Mouse (Mus musculus) 3T3-L1 (cell line): ENCODE measurements around the gene Pcdh8.

Source experiments
- DNase-seq: peaks from one replicate; pipeline ENCODE4 v3.0.0-alpha.2; 2015; ENCODE audit warnings: low read depth, low spot score

Pcdh8 gene

DNA sequence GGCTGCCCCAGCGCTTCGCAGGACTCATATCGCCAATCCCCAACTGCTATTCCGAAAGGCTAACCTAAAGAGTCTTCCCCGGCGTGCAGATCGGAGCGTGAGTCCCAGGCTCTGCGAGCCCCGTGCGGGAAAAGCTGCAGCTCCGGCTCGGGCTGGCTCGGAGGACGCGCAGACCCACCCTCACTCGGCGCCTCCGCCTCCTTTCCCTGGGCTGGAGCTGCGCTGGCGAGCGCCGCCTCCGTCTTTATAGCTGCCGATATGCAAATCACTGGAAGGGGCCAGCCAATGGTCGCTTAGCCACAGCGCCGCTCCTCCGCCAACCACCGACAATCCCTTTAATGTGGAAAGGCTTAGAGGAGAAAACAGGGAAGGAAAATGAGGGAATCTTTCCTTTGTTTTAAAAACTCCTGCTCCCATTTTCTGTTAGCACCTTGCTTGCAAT, at the start of gene Pcdh8:
Pcdh8 (minus strand) TSS at position 219 of the 442 bp plus-strand sequence.
- no peak for DNase-seq

DNA sequence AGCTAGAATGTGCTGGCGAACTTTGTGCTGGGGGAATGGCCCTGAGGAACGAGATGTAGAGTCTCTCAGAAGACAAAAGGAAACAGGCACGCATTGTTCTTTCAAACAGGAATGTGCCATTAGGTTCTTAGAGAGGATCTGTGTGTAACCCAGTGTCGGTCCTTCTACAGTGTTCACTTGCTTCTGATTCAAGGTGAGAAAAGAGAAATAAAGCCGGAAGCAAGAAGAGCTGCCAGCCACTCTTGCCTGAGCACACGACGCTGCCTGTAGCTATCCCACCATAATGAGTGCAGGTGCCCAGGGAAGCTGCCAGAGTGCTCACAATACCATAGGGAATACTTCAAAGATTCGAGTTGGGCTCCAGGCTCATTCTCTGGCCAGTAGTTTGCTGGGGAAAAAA, 43.6 kb upstream of the Pcdh8 start:
- DNase-seq: no peak

DNA sequence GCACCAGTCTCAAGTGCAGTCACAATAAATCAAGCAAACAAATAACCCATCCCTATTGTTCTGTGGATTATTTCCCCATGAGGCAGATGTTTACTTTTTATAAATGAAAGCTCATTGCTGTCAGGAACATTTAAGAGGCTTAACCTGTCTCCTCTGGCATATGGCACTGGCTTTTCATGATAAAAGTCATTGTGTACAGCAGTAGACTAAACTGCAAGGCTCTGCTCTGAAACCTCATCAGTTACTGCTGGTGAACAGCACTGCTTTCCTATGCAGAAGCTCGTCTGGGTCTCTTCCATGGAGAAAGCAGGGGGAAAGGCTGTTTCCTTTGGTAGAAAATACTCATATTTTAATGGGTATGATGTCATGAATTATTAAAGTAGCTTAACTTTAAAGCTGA, 43.0 kb upstream of the Pcdh8 start:
- DNase-seq: no peak

DNA sequence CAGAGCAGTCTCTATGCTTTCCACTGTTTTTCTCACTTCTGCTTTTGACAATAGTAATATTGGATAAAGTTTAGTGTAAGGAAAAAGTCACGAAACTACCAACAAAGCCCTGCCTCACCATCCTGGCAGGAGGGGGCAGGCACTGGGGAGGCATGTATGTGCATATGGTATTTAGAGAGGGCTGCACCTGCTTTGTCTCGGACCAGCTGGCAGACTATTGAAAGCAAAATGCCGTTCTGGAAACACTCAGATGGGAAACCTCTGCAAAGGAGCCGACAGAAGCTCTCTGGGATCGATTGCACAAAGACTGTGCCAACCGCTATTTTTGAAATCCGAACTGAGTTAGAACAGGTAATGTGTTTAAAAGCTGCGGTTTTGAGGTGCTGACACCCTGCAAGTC, 22.1 kb upstream of the Pcdh8 start:
- no peak for DNase-seq

DNA sequence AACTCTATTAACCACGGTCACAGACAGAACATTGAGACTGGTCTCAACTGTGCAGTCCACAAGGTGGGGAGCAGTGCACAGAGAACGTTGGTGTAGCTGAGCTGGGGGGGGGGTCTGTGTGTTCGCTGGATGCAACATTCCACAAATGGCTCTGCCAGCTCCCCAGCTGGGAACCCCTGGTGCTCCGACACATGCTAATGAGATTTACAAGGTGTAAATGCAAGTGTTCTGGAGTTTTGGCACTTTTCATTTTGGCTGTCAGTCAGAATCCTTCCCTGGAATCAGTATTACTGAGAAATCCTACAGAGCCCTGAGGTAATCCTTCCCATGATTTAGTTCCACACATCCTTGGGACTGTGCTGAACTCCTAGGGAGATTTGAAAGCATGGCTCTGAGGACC, 18.4 kb upstream of the Pcdh8 start:
- no peak for DNase-seq

DNA sequence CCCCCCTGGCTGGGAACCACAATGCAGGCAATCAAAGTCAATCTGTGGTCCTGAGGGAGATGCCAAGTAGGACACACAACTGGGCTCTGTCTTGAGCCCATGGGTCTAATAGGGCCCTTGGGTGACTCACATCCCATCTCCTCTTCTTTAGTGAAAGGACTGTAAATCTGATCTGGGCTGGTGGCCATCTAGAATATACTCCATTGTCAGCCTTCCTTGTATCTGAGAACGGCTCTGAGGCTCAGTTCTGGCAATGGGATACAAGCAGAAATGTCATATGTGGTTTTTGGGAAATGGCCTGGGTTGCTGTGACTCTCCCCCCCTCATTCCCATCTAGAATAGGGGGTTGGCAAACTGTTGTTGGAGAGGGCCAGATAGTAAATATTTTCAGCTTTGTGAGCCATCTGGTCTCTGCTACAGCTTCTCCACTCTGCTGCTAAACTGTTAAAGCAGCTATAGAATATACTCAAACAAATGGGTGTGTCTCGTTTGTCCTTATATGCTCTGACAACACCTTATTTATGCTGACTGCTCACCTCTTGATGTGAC, 17.6 kb upstream of the Pcdh8 start:
- no peak for DNase-seq

DNA sequence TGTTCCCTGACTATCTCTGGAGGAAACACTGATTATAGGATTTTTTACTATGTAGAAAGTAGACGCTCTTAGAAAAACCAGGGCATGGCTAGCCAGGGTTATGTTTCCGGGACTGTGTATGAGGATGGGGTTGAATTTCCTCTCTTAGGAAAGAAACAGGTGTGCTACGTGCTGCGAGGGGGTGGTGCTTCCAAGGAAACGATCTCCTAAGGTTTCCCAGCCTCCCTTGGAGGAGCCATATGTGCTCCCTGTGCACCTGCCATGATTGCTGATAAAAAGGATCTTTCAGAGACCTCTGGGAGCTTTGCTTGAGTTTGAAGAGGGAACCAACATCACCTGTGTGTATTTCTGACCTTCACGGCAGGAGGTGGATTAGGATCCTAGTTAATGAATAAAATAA, 16.8 kb upstream of the Pcdh8 start:
- no peak for DNase-seq

DNA sequence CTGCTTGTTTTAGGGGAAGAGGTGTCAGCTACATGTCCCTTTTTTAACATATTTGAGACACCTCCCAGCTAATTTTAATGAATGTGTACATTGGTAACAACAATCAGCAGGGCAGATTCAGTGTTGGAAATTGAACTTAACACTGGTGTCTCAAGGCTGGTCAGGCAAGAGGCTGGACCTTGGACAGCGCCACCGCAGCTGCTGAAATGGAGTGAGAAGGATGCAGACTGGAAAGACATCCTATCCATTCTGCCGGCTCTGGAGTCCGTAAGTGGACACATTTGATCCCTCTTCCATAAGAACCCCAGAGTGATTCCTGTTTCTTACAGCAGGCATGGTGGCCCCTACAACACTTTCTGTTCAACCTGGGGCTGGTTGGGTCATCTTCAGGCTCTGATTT, 14.3 kb upstream of the Pcdh8 start:
- no peak for DNase-seq

DNA sequence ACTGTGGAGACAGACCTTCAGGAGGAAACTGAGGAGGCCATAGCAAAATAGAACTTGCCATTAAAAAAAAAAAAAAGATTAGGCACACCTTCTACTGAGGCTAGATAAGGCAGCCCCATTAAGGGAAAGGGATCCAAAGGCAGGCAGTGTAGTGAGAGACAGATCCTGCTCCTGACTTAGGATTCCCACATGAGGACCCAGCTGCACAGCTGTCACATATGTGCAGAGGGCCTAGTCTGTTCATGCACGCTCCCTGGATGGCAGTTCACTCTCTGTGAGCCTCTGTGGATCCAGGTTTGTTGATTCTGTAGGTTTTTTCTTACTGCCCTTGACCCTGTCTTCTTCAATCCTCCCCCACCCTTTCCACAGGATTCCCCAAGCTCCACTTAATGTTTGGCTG, 9.8 kb upstream of the Pcdh8 start:
- no peak for DNase-seq

DNA sequence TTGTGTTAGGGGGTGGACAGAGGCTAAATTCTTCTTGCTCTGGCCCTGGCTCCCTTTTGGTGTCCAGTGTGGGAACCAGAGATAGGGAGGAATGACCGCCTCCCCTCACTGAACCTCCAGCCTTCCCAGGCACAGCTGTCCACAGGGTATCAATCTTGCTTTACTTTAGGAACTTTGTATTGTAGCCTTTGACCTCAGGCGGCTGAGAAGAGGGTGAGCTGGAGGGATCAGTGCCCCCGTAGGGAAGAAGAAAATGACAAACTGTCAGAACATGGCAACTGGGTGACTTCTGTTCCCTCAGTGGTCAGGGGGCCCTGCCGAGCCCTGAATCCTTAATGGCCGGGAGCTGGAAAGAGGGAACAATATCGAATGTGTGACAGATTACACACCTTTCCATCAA, 9.2 kb upstream of the Pcdh8 start:
- DNase-seq: no peak

DNA sequence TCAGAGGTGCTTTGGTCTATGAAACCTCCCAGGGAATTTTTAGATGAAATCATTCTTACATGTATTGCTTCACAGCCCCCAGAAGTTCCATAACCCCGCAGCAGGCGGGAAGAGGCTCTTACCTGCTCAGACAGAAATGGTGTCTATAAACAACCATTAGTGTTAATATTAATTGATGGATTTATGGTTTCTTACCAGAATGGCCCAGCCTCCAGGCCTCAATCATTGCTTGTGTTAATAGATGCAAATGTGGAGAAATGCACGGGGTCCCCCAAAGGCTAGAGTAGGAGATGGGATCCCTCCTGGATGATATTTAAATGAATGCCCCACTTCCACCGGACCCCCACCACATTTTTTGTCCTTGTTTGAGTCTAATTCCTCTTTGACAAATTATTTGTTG, 8.7 kb upstream of the Pcdh8 start:
- no peak for DNase-seq

DNA sequence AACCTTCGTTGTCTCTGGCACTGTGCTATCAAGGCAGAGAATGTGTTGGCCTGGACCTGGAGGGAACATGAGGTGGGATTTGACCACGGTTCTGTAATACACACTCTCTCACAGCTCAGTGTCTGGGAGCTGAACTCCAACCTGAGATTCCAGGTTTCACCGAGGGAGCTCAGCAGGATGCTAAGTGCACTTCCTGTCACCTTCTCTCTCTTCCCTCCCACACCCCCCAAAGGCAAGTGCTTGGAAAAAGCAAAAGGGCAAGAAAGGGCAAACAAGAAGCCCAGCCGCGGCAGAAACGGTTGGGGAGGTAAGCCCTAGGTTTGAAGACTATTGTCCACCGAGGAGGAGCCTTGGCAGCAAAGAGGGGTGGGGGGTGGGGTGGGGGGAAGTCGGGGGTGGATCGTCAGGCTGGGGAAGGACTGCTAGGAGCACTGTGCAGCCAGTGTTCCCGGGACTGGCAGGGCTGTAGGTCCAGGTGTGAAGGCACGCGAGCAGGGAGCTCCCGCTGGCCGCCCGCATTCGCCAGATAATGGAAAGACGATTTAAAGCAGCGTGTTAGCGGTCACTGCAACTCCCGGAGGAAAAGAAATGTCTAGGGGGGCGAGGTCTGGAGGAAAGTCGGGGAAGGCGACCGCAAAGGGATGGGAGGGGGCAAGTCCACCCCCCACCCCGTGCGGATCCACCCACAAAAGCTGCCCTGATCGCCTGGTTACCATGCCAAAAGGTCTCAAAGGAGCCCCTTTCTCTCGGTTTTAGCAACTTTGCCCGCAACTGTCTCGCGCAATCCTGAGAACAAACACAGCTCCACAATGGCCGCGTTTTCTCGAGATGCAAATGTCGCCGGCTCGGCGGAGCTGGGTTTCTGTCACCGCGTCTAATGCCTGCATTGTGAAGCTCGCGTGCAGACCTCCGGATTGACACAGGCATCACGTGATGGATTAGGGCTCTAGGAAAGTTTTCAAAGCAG, 2.6 kb upstream of the Pcdh8 start:
- no peak for DNase-seq

DNA sequence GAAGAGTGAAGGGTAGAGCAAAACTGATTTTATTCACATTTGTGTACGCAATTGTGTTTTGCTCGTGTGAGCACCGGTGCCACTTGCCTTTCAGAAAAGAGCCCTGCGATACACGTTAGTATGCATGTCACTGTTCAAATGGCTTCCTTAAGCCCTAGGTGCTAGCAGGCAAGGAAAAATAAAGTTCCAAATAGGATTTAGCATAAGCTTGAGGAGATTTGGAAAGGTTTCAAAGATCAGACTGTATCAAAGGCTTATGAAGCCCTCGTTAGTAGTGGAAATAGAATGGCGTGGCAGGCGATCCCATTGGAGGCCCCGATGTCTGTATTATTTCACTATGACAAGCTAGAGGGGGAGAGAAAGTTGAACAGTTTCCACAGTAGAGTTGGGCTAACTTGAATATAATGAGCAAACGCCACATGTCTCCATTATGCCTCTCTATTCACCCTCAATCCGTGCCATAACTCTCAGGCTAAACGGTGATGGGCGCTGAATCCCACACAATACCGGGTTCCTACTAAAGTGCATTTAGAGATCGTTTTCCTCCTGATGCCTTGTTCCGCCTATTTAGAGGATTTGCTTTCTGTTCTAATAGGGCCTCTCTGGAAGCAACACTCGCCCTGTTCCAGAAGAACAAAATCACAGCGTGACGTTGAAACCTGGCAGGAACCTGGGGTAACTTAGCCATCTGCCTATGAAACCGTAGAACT, 845 bp upstream of the Pcdh8 start:
- DNase-seq: no peak

DNA sequence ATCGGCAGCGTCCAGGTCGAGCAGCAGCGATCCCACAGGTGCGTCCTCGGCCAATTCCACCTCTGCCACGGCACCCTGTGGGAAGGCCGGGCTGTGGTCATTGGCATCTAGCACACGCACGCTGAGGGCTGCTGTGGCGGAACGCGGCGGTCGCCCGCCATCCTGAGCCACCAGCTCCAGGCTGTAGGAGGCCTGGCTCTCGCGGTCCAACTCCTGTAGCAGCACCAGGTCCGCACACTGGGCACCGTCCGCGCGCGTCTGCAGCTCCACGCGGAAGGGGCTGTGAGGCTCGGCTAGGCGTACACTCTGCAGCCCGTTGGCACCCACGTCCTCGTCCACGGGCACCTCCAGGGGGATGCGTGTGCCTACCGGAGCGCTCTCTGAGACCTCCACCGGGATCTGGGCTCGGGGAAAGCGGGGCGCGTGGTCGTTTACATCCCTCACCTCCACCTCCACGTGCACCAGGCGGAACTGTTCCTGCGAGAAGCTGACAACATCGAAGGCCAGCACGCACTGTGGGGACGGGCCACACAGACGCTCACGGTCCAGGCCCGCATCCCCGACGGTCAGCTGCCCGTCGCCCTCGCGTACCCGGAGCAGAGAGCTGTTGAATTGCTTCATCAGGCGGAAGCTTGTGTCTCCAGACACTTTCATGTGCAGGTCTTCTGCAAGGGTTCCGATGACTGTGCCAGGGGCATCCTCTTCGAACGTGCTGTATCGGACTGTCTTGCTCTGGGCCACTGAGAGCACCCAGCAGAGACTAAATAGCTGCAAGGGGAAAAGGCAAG, 612 bp downstream of the Pcdh8 start:
- DNase-seq: no peak

DNA sequence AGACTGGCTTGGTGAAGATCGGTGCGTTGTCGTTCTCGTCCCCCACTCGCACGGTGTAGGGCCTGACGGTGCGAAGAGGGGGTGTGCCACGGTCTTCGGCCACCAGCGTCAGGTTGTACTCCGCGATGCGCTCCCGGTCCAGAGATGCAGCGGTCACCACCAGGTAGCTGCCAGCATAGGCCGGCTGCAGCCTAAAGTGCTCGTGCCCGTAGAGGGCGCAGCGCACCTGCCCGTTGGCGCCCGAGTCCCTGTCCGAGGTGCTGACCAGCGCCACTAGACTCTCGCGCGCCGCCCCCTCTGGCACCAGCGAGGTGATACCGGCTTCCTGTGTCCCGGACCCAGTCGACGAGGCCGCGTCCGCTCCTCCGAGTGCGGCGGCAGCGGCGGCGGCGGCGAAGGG, 1.5 kb downstream of the Pcdh8 start:
- no peak for DNase-seq

DNA sequence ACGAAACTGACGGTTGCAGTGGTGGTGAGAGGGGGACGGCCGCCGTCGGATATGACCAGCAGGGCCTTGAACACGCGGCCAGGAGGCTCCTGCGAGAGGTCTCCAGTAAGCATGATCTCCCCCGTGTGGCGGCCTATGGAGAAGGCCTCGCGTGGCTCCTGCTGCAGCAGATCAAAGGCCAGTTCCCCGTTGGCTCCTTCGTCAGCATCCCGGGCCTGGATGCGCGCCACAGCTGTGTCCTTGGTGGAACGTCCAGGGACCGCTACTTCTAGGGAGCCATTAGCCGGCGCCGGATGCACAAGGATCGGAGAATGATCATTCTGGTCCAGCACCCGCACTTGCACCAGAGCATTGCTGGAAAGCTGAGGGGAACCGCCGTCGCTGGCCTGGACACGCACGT, 2.1 kb downstream of the Pcdh8 start:
- no peak for DNase-seq

DNA sequence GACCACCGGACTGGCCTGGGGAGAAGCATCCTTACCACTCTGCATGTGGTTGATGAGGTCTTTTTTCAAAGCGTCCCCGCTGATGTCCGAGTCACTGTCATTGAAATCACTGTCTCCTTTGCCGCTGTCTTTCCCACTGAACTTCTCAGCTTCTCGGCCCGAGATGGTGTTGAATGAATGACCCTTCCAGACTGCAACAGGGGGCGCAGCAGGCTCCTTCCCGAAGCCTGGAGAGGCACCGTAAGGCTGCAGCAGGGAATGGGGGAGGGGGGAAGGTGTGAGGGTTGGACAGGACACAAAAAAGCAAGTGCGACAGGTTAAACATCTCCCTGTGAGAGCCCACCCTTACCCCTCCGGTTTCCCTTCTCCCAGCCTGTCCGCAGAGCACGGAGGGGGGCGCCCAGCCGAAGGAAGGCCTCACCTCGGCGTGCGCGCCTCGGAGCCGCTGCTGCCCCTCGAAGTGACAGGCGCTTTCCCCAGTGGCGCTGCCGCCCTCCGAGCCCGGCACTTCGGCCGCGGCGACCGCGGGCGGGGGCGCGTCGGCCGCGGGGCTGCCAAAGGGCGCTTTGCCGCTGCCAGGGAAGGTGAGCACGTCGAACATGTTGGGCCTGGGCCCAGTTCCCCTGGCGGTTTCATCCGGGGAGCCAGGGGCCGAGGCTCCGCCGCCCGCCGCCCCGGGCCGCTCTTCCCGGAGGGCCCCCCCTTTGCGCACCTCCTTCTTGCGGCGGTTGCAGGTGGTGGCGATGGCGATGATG, 2.9 kb downstream of the Pcdh8 start:
- no peak for DNase-seq

DNA sequence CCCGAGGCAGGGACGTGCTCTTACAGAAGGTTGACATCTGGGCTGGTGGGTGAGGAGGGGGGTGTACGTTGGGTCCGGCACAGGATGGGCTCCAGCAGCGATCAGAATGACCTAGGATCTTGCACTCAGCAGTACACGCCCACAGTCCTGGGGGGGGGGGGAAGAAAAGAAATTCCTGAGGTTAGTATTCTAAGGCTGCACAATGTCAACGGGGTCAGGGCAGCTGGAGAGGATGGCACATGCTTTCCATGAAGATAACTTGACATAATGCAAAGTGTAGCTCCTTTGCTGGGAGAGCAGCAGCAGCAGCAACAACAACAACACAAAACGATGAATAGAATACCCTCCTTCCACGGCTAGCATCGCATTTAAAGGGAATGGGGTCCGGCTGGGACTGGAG, 3.5 kb downstream of the Pcdh8 start:
- DNase-seq: no peak

DNA sequence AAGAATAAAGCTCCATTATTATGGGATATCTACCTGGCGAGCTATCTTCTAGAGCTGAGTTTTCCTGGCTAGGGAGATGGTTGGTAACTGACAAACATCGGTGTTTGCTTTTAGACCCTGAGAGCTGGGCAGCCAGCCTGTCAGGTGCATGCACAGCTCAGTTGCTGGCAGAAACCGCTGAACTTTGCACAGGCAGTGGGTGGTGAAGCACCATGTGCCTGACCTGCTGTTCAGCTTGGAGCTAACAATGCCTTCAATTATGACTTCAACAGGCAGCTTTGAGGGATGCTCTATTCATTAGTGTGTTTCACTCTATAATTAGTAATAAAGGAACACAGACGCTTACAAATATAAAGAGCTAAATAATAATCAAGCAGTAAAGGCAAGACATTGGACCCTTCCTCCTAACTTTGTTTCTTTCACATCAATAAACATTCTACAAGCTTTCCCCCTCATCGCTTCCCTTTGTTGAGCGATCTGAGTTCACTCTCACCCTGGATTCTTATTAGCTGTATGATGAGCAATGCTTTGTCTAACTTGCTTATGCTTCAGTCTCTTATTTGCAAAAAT, 5.8 kb downstream of the Pcdh8 start:
- no peak for DNase-seq

DNA sequence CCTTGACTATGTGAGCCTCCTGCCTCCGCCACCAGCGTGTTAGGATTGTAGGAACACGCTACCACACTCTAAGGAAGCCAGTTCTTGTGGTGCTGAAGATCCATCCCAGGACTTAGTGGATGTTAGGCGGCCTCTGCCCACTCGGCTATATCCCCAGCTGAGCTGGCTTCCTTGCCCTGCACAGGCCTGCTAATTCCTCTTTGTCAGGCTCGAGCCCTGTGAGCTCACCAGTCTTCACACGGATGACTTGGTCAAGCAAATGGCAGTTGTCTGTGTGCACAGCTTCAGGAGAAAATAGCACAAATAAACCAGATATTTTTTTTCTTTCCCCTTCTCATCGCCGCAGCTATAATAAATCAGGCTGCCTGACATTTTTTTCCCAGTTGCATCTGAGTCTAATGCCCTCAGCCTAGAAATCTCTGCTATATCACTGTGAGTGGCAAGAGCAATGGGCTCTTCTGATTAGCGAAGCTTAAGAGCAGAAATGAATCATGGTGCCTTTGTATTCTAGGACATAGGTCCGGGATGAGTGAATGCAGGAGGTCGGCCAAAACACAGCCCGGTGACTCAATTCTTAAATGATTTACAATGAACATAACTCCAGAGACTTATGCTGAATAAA, 16.4 kb downstream of the Pcdh8 start:
- DNase-seq: no peak
